Mouse (Mus musculus): ENCODE data around the gene Gm49510.

DNA sequence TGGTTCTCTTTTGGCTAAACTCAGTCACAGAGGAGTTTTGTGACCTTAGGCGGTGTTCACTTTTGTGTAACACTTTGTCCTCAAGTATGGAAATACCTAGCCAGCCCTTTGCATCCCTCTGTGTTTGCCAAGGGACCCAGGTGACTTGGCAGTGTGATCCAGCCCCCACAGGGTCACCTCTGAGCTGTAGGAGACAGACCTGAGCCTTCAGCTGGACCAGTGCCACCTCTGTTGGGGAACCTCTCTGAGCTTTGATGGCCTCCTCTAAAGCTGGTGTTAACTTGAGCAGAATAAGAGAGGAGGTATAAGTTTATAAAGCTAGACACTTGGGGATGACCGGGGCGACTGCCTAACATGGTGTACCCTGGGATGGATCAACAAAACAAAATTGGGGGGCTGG lies 49.4 kb downstream of the Gm49510 start:
- no peak for TF ChIP-seq GATA1 (IDR thresholded peaks at IDR 0.05; ENCODE audit: borderline replicate concordance, low read length)
- no peak for TF ChIP-seq FLI1 (IDR thresholded peaks at IDR 0.05; ENCODE audit: low read length)
